Mouse (Mus musculus): Measurements from ENCODE around the gene Mgrn1. TPM values are rescaled to one million over a fixed set of nuclear protein-coding genes. Genes with fewer than 3 reads are reported as not detected.

Mgrn1 gene
- polyA plus RNA-seq, 1 experiment from 2014 or later: 36.7 TPM

DNA sequence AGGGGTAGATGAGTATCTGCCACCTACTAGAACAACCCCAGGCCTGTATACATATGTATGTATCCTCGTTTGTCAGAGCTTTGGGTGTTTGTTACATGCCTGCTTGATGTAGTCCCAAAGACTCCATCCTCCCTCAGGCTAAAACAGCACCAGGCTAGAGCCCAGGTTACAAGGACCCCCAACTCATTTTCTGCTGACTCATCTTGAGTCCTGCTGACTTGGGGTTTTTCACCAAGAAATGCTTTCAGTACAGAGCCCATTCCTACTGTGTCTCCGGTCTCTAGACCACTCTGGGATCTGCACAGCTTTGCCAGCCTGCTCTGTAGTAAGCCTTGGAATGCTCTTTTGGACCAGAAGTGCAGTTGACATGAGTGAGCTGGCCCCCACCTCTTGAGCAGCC, 30.6 kb downstream of the Mgrn1 start:
- H3K4me2 ChIP-seq (ENCODE audit: low read depth, low read length): no peak overlapping the region
- TF ChIP-seq EP300 (IDR thresholded peaks at IDR 0.05; ENCODE audit: low read depth) (no peak), CTCF (IDR thresholded peaks at IDR 0.05; ENCODE audit: low read depth) (no peak)
- 77% methylated on average over 2 of the region's 2 CpGs for WGBS (ENCODE audit: insufficient replicate concordance)
- H3K27me3 ChIP-seq (ENCODE audit: insufficient read depth, low read length): no peaks in the 10 kb centered on the region
- peaks cover 35% of the 10 kb centered on the region for H3K36me3 ChIP-seq (replicated peaks; ENCODE audit: insufficient read depth, low read length)
- H3K27ac ChIP-seq (ENCODE audit: low read depth): no peak overlapping the region
- no peak for DNase-seq
- peaks cover 15% of the 10 kb centered on the region for H3K4me1 ChIP-seq (ENCODE audit: insufficient read depth)
- no peak overlapping the region for H3K9ac ChIP-seq (replicated peaks)
- H3K4me3 ChIP-seq (ENCODE audit: low read depth, low read length): no peak overlapping the region
- no peaks in the 10 kb centered on the region for H3K9me3 ChIP-seq (ENCODE audit: low read length)
- no peak for ATAC-seq

DNA sequence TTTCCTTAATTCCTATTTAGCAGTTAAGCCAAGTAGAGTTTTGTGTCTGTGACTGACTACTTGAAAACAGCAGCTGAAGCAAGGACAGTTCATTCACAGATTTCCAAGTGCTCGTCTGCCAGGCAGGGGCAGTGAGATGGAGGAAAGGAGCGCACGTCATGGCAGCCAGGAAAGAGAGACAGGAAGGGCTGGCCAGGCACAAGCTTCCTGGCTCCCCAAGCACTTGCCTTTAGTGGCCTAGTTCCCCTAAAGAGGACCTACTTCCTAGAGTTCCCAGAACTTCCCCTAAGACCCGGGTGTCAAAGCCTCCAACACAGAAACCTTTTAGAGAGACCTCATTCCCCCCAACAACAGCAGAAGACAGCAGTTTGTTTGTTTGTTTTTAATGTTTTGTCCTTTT, 34.5 kb downstream of the Mgrn1 start:
- no peaks in the 10 kb centered on the region for H3K27me3 ChIP-seq (ENCODE audit: insufficient read depth, low read length)
- no peak overlapping the region for H3K4me3 ChIP-seq (ENCODE audit: low read depth, low read length)
- no peaks in the 10 kb centered on the region for H3K9me3 ChIP-seq (ENCODE audit: low read length)
- no peak for ATAC-seq
- WGBS (ENCODE audit: insufficient replicate concordance): 54% methylated on average over 4 of the region's 4 CpGs
- H3K36me3 ChIP-seq (replicated peaks; ENCODE audit: insufficient read depth, low read length): peaks cover 63% of the 10 kb centered on the region
- no peak for DNase-seq
- H3K9ac ChIP-seq (replicated peaks): no peak overlapping the region
- no peak overlapping the region for H3K4me2 ChIP-seq (ENCODE audit: low read depth, low read length)
- H3K4me1 ChIP-seq (ENCODE audit: insufficient read depth): no peaks in the 10 kb centered on the region; the same call in 1 of the 2 replicates
- TF ChIP-seq EP300 (IDR thresholded peaks at IDR 0.05; ENCODE audit: low read depth): no peak
- no peak for TF ChIP-seq CTCF (IDR thresholded peaks at IDR 0.05; ENCODE audit: low read depth)
- H3K27ac ChIP-seq (ENCODE audit: low read depth): no peak overlapping the region

DNA sequence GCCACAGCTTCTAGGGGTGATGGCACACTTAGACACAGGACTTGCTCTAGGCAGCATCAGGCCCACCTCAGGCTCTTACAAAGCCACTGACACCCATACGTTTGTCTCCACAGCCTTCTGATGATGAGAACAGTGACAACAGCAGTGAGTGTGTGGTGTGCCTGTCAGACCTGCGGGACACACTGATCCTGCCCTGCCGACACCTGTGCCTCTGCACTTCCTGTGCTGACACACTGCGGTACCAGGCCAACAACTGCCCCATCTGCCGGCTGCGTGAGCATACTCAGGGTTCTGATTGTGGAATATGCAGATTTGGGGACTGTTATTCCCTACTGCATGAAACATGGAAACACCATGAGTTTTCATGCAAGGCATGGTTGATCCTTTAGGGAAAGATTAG, 36.4 kb downstream of the Mgrn1 start:
- no peaks in the 10 kb centered on the region for H3K9me3 ChIP-seq (ENCODE audit: low read length)
- no peak overlapping the region for H3K4me3 ChIP-seq (ENCODE audit: low read depth, low read length)
- no peaks in the 10 kb centered on the region for H3K27me3 ChIP-seq (ENCODE audit: insufficient read depth, low read length)
- DNase-seq: no peak
- no peak overlapping the region for H3K9ac ChIP-seq (replicated peaks)
- no peaks in the 10 kb centered on the region; the same call in 1 of the 2 replicates for H3K4me1 ChIP-seq (ENCODE audit: insufficient read depth)
- H3K27ac ChIP-seq (ENCODE audit: low read depth): no peak overlapping the region
- no peak overlapping the region for H3K4me2 ChIP-seq (ENCODE audit: low read depth, low read length)
- TF ChIP-seq EP300 (IDR thresholded peaks at IDR 0.05; ENCODE audit: low read depth) (no peak), CTCF (IDR thresholded peaks at IDR 0.05; ENCODE audit: low read depth) (no peak)
- ATAC-seq: no peak
- H3K36me3 ChIP-seq (replicated peaks; ENCODE audit: insufficient read depth, low read length): peaks cover 66% of the 10 kb centered on the region
- WGBS (ENCODE audit: insufficient replicate concordance): 87% methylated on average over 6 of the region's 6 CpGs

DNA sequence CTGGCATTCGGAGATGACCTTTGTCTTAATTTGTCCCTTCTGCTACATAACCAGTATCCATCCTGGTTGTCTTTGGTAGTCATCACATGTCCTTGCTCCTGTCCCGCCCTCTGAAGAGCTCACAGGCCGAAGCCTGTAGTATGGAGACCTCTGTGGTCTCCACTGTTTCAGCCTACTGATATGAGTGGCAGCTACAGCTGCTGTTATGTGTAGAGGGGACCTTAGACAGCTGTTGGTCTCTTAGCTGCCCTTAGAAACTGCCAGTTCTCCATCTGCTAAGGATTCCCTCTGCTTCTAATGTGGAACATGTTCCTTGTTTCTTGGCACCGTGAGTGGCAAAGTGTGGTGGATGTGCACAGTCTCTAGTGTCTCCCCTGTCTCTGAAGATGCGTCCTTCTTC, 37.9 kb downstream of the Mgrn1 start:
- Histone ChIP-seq H3K4me2 (ENCODE audit: low read depth, low read length) (no peak overlapping the region), H3K36me3 (replicated peaks; ENCODE audit: insufficient read depth, low read length) (peaks cover 63% of the 10 kb centered on the region), H3K9me3 (ENCODE audit: low read length) (no peaks in the 10 kb centered on the region), H3K9ac (replicated peaks) (no peak overlapping the region; the same call in 1 of the 2 replicates), H3K4me1 (ENCODE audit: insufficient read depth) (no peaks in the 10 kb centered on the region; the same call in 1 of the 2 replicates), H3K27me3 (ENCODE audit: insufficient read depth, low read length) (no peaks in the 10 kb centered on the region), H3K4me3 (ENCODE audit: low read depth, low read length) (no peak overlapping the region), H3K27ac (ENCODE audit: low read depth) (no peak overlapping the region)
- TF ChIP-seq CTCF (IDR thresholded peaks at IDR 0.05; ENCODE audit: low read depth) (no peak), EP300 (IDR thresholded peaks at IDR 0.05; ENCODE audit: low read depth) (no peak)
- 76% methylated on average over 5 of the region's 5 CpGs for WGBS (ENCODE audit: insufficient replicate concordance)
- DNase-seq (no peak), ATAC-seq (no peak)

DNA sequence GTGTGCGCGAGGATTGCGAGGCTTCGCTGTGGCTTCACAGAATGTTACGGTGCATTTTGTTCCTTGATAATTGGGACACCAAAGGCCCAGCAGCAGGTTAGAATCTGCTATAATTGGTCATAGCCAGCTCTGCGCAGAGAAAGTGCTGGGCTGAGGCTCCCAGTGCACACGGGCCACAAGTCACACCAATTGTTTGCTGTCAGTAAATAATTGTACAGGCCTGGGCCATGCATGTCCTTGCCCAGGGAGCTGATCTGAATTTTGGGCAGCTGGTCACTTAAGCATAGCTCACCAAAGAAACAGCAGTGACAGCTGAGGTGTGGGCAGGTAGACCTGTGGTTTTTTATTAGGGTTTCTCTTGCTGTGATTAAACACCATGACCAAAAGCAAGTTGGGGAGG, 41.9 kb downstream of the Mgrn1 start:
- TF ChIP-seq CTCF (IDR thresholded peaks at IDR 0.05; ENCODE audit: low read depth) (no peak), EP300 (IDR thresholded peaks at IDR 0.05; ENCODE audit: low read depth) (no peak)
- Histone ChIP-seq H3K4me2 (ENCODE audit: low read depth, low read length) (no peak overlapping the region), H3K27ac (ENCODE audit: low read depth) (0 out of 2 replicates have a peak overlapping the region, but pooled peaks have one; percentile 30), H3K4me3 (ENCODE audit: low read depth, low read length) (no peak overlapping the region), H3K36me3 (replicated peaks; ENCODE audit: insufficient read depth, low read length) (peaks cover 77% of the 10 kb centered on the region), H3K27me3 (ENCODE audit: insufficient read depth, low read length) (no peaks in the 10 kb centered on the region), H3K9me3 (ENCODE audit: low read length) (no peaks in the 10 kb centered on the region), H3K4me1 (ENCODE audit: insufficient read depth) (peaks cover 10% of the 10 kb centered on the region), H3K9ac (replicated peaks) (no peak overlapping the region)
- DNase-seq: no peak
- WGBS (ENCODE audit: insufficient replicate concordance): 70% methylated on average over 7 of the region's 7 CpGs
- peak; percentile 81 for ATAC-seq

DNA sequence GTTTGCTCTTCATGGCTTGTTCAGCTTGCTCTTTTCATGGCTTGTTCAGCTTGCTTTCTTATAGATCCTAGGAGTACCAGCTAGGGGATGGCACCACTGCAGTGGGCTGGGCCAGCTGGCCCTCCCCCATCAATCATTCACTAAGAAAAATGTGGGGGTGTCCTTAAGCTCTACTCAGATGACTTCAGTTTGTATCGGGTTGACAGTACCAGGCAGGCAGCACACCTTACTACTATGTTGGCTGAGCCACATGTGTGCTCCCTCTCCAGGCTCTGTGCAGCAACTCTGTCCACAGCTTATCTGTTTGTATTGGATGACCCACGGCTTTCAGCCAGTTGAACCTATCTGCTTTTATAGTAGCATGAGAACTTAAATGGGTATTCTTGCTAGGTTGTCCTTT, 42.4 kb downstream of the Mgrn1 start:
- H3K4me3 ChIP-seq (ENCODE audit: low read depth, low read length): no peak overlapping the region
- H3K27me3 ChIP-seq (ENCODE audit: insufficient read depth, low read length): no peaks in the 10 kb centered on the region
- ATAC-seq (peak; percentile 55), DNase-seq (no peak)
- no peak overlapping the region for H3K9ac ChIP-seq (replicated peaks)
- H3K9me3 ChIP-seq (ENCODE audit: low read length): no peaks in the 10 kb centered on the region
- TF ChIP-seq CTCF (IDR thresholded peaks at IDR 0.05; ENCODE audit: low read depth) (no peak), EP300 (IDR thresholded peaks at IDR 0.05; ENCODE audit: low read depth) (no peak)
- WGBS (ENCODE audit: insufficient replicate concordance): 35% methylated on average over 2 of the region's 2 CpGs
- 0 out of 2 replicates have a peak overlapping the region, but pooled peaks have one; percentile 30 for H3K27ac ChIP-seq (ENCODE audit: low read depth)
- H3K36me3 ChIP-seq (replicated peaks; ENCODE audit: insufficient read depth, low read length): peaks cover 74% of the 10 kb centered on the region
- no peak overlapping the region for H3K4me2 ChIP-seq (ENCODE audit: low read depth, low read length)
- H3K4me1 ChIP-seq (ENCODE audit: insufficient read depth): peaks cover 14% of the 10 kb centered on the region

DNA sequence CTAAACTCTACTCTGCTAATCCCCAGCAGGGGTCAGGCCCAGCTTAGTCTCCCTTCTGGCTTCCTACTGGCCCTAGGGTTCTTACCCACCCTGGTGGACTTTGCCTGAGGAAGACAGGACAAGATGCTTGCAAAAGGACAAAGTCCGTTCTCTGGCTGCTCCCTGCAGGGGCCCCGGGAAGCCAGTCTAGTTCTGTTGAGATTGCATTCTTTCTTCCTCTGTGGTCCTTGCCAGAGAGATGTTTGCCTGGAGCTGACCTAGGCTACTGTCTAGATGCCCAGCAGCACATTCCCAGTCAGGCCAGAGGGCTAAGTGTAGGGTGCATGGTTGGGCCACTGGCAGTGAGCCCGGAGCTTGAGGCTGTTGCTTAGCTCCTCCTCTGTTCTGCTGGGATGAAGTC, 46.4 kb downstream of the Mgrn1 start:
- Histone ChIP-seq H3K4me3 (ENCODE audit: low read depth, low read length) (no peak overlapping the region), H3K4me1 (ENCODE audit: insufficient read depth) (peaks cover 14% of the 10 kb centered on the region), H3K9ac (replicated peaks) (0 out of 2 replicates have a peak overlapping the region, but pooled peaks have one; percentile 30), H3K9me3 (ENCODE audit: low read length) (no peaks in the 10 kb centered on the region), H3K27ac (ENCODE audit: low read depth) (0 out of 2 replicates have a peak overlapping the region, but pooled peaks have one; percentile 16), H3K36me3 (replicated peaks; ENCODE audit: insufficient read depth, low read length) (peaks cover 59% of the 10 kb centered on the region), H3K27me3 (ENCODE audit: insufficient read depth, low read length) (no peaks in the 10 kb centered on the region), H3K4me2 (ENCODE audit: low read depth, low read length) (no peak overlapping the region)
- ATAC-seq (no peak), DNase-seq (no peak)
- TF ChIP-seq CTCF (IDR thresholded peaks at IDR 0.05; ENCODE audit: low read depth) (no peak), EP300 (IDR thresholded peaks at IDR 0.05; ENCODE audit: low read depth) (no peak)
- WGBS (ENCODE audit: insufficient replicate concordance): 65% methylated on average over 3 of the region's 3 CpGs

Measured in liver, postnatal 0 days (tissue).